Mouse (Mus musculus) gastrocnemius, postnatal 10 days (tissue): ENCODE results near the gene Ikzf4. TPM values are rescaled to one million over a fixed set of nuclear protein-coding genes. Genes with fewer than 3 reads are reported as not detected.

Experiments used
- DNase-seq: peaks from one replicate; pipeline ENCODE4 v3.0.0; 2021; ENCODE audit warnings: mixed read lengths
- microRNA-seq, 2 experiments: library from miRNA; unstranded; fragments of <30 nt; microRNA quantifications; one replicate each; pipeline ENCODE4 v1.2.0; 2021
- total RNA-seq, 2 experiments: library from RNA; stranded (reverse); gene quantifications; 2 replicates each; pipeline ENCODE4 v1.2.3; 2021

The Ikzf4 gene
- total RNA-seq, 2 experiments from 2014 or later = 0.54 to 0.63 TPM

DNA sequence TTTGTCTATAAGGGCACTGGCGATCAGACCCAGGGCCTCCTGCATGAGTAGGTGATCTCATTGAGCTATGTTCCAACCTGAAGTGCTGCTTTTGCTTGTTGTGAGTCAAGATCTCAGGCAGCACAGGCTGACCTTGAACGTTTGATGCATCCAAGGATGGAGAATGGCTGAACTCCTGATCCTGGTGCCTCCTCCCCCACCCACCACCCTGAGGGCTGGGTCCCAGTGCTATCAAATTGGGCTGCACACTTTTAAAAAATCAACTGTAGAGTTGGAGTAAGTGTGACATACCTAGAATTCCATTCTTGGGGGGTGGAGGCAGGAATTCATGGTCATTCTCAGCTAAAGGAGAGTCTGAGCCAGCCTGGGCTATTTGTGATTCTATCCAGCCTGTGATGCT is 39.3 kb downstream of the Ikzf4 start:
- DNase-seq = no peak

DNA sequence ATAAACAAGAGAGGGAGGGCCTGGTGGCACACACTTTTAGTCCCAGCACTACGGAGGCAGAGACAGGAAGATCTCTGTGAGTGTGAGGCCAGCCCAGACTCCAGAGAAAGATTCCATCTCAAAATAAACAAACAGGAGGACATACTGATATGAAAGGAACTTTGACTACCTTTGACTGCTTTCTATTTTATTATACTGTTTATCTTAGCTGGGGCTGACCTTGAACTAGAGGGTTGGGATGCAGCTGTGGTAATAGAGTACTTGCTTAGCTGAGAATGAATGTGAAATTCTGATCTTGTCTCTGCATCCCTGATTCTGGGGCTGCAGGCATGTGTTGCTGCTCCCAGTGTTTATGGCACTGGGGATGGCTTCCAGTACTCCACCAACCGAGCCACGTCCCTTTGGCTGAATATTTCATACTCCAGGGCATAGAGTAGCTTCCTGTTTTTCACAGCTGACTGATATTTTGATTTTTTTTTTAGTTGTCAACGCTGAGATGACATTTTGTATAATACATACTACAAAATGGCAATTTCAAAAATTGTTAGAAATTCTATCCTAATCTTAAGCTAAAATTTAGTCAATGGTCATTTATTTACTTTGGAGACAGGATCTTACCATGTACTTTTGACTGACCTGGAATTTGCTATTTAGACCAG is 43.2 kb downstream of the Ikzf4 start:
- DNase-seq = no peak

DNA sequence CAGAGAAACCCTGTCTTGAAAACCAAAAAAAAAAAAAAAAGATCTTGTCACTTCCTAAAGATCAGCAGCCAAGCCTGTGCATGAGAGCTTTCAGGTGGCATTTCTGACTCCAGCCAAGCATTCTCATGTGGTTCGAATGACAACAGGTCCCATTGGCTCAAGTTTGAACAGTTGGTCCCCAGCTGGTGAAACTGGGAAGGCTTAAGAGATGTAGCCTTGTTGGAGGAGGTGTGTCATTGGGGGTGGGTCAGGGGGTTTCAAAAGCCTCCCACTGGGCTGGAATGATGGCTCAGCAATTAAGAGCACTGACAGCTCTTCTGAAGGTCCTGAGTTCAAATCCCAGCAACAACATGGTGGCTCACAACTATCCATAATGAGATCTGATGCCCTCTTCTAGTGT is 44.3 kb downstream of the Ikzf4 start:
- no peak for DNase-seq

DNA sequence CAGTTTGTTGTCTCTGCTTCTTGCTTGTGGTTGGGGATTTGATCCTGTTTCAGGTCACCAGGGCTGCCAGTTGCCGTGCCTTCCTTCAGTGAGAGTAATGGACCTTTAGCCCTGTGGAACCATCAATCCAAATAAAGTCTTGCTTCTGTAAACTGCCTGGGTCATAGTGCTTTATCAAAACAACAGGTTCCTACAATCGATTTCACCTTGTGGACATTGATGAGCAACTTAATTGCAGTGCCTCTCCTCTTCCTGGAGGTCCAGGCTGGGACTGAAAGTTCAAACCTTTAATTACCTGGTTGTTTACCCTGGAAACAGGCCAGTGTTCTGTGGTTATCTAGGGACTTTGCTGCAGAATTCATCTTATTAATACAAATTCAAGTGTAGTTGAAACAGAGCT is 47.3 kb downstream of the Ikzf4 start:
- DNase-seq = no peak

DNA sequence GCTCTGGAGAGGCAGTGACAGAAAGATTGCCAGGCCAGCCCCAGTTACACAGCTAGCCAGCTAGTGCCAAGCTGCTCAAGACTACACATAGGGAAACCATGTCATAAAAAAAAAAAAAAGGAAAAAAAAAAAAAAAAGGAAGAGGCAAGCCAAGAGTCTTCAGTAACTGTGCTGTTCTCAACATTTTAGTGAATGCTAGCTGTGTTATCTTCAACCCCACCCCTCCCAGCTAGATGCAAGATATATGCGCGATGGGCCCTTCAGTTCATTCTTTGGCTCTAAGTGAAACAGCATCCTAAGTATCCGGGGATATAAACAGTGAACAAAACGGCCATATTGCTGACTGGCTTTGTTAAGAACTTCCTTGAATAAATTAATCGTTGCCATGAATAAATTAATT is 53.0 kb downstream of the Ikzf4 start:
- DNase-seq = no peak

DNA sequence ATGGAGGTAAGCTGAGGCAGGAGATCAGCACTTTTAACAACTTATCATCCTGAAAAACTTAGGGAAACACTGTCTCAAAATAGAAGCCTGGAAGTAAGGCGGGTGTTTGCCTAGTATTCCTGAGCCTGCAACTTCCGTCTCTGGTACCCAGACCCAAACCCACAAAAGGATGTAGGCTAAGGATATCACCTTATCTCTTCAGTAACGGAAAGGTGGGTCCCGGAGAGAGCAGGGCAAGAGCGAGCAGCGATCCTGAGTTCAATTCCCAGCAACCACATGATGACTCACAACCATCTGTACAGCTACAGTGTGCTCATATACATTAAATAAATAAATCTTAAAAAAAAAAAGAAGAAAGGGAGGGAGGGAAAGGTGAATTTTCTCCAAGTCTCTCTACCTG is 54.4 kb downstream of the Ikzf4 start:
- DNase-seq = no peak

DNA sequence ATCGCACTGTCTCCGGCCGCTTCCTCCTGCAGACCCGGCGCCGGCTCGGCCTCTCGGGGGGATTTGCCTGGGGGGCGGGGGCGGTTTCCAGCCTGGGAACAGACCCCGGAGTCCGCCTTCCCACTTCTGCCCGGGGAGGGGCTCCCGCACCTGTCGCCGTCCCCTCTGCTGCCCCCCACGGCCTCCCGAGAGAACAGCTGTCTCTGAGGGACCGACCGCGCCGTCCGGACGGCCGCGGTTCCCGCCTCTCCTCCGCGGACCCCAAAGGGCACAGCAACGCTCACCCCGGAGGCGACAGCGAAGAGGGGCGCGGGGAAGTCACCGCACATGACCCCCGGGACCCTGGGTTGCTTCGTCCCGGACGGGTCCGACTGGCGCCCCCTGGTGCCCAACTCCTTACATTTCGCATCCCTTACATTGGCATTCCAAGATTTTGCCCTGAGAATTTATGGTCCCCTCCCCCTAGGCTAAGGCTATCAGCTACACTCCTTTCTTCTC is 55.5 kb downstream of the Ikzf4 start:
- DNase-seq = peak; percentile 70

DNA sequence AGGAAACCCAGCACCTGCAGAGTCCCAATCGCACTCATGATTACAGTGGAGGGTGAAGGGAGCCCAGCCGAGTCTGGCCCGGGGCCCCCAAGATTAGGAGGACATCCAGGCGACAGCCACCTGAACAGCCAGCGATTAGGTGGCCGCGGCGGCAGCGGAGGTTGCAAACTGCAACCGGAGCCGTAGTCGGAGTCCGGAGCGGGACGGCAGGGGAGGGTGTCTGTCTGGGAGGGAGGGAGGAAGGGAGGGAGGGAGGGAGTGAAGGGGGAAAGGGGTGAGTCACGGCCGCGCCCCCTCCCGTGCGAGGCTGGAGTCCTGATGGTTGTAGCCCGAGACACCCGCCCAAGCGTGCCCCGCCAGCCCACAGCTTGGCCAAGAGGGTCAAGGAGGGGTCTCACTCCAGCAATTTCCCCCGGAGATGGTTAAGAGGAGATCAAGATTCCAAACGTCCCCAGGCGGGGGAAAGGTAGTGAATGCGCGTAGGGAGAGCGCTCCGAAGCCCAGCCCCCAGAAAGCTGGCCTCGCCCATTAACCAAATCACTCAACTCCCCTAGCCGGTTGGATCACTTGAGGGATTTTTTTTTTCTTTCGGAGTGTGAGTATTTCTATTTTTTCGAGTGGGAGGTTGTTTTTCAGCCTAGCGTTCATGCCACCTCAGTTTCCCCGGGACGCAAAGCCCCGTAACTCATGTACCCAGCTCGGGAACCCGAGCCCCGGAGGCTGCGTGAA is 56.2 kb downstream of the Ikzf4 start, which contains the start of gene Erbb3:
Gene Erbb3, minus strand, starts transcription at position 189 of the 729 bp plus-strand sequence.
- DNase-seq = peak; percentile 53

DNA sequence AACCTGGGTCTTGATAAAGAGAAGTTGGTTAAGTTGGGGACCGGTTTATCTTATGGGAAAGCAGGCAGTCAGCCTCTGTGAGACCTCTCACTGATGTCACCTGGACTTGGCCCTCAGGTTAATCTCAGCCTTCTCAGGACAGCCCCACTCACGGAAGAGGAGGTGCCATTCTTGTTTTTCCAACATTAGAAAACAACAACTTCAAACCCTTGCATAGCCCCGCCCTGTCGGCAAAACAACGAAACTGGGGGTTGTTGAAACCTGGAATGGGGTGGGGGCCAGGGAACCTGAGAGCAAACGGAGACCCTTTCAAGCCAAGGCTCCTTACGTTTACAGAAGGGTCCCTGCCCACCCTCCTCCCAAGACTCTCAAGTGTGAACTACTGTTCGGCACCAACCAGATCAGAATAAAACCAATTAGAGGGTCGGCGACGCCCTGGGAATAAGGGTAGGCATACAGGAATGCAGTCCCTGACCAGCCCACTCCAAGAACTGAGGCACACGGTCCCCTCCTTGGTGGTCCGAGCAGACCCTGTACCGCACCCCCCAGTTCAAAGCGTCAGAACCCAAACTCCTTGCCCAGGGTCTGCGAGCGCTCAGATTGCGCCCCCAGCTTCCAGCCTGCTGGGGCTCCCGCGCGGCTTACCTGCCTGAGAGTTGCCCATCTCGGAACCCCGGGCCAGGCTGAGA is 56.9 kb downstream of the Ikzf4 start:
- DNase-seq = no peak

DNA sequence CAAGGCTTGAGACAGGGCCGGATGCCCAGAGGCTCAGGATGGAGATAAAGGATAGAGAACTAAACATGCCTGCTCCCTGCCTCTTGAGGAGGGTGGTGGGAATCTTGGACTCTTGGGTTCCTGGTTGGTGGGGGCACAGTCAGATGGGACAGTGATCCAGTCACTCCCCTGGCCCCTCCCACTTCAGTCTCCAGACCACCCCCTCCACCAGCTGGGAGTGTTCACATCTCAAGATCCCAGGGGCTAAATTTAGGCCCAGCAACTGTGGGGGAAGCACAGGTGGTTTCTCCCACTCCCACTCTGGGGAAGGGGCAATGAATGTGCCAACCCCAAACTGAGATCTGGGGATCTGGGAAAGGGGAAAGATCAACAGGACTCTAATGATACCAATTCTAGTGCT is 57.7 kb downstream of the Ikzf4 start:
- no peak for DNase-seq

DNA sequence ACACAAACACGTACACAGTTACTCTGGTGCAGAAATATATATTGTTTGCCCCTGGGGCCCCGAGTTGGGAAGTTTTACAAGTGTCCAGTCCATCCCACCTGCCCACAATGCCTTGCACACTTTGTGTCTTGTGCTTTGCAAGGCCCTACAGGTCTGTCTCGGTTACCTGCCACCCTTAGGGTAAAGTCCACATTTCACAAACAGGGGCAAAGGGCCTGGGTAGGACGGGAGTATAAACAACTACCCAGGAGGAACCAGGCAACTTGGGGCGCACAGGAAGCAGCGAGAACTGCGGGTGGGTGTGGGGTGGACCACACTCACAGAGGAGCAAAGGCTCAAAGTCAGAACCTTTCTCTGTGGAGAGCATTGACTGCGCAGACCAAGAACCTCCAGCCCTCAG is 58.1 kb downstream of the Ikzf4 start:
- DNase-seq = no peak

DNA sequence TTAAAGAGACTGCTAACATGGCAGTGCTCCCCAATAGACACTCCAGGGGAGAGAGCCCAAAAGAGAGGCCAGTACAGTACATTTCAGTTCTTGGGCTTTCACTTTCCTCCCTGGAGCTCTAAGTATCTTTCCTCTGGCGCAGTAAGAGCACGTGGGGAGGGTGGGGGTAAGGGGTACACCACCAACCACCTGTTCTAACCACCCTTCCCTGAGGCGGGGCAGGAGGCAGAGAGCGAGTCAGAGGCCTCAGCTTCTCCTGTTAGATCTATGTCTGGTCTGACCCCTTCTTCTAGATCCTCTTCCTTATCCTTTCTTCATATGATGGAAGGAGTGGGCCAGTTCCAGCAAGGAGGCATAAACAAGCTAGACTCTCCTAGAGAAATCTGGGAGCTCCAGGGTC is 58.7 kb downstream of the Ikzf4 start:
- no peak for DNase-seq

DNA sequence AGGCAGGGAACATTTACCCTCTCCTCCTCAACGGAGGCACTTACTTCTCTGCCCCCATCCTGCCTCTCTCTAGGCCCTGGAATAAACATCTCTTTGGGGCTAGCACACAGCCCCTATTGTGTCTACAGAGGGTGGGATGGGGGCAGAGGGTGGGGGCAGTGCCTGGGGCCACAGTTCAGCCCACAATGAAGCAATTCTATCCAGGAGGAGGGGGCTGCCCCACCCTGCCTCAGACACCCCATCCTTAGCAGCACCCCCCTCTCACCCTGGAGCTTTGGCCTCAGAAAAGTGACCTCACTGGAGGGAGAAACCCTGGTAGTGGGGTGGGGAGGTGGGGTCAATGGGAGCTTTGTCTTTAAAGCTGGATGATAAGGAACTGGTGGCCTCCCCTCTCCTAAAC is 59.2 kb downstream of the Ikzf4 start:
- DNase-seq = no peak

DNA sequence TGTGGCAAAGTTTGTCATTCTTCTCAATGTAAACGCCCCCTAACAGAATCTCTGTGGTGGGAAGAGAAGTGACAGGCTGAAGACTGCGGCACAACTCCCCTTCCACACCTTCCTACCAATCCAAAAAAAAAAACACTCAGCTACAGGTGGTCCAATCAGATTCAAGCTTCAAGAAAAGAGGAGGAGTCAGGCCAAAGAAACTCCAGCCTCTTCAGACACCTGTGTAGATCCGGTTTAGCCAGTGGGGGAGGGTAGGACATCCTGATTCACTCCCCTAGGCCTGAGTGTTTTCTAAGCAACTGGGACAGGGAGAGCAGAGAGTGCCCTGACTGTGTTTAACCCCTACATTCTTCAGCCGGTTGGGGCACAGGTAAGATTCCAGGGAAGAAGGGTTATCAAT is 61.4 kb downstream of the Ikzf4 start:
- DNase-seq = no peak

DNA sequence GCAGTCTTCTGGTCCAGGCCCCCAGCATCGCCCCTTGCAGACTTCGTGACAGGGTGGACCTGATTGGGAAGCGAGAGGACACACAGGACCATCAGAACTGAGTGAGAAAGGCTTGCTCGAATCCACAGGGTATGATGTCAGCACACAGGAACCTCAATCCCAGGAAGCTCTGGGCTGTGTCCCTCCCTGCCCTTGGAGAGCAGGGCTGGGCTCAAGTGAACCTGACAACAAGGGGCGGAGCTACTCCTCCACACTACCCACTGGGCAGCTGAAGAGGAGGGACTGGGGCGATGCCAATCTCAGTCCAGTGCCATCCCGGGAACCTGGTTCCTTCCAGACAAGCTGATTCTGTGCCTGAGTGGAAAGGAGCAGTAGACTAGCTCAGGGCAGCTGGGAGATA is 62.1 kb downstream of the Ikzf4 start:
- DNase-seq = peak; percentile 53

Small RNA genes within 50 kb of the gene (microRNA-seq; reads per million reads assigned to microRNA genes)
- 0.32 to 0.75 reads per million in 2 experiments for gene Mir6917

Other genes with a start within 250 kb of the Ikzf4 start
- gene Slc39a5, start 244.8 kb downstream of the Ikzf4 start, total RNA-seq = not detected
- 10 to 100 TPM; 50.7 to 51.3 TPM for gene Nabp2, start 234.5 kb downstream of the Ikzf4 start, total RNA-seq
- gene Rnf41, start 234.3 kb downstream of the Ikzf4 start, total RNA-seq = 10 to 100 TPM; 16.4 to 19.1 TPM
- 10 to 100 TPM; 47.0 to 62.8 TPM for gene Smarcc2, start 186.7 kb downstream of the Ikzf4 start, total RNA-seq
- 100 to 1,000 TPM; 305 to 356 TPM for gene Myl6, start 151.8 kb downstream of the Ikzf4 start, total RNA-seq
- 100 to 1,000 TPM in 1 of 2 experiments, 10 to 100 TPM in 1; 68.8 to 101 TPM for gene Myl6b, start 147.3 kb downstream of the Ikzf4 start, total RNA-seq
- 10 to 100 TPM; 22.5 to 30.4 TPM for gene Esyt1, start 120.1 kb downstream of the Ikzf4 start, total RNA-seq
- gene Zc3h10, start 98.2 kb downstream of the Ikzf4 start, total RNA-seq = 1 to 10 TPM; 5.2 to 6.3 TPM
- 1,000 to 10,000 TPM; 1,962 to 2,082 TPM for gene Rpl41, start 96.7 kb downstream of the Ikzf4 start, total RNA-seq
- gene Pa2g4, start 80.0 kb downstream of the Ikzf4 start, total RNA-seq = 10 to 100 TPM; 65.8 to 72.9 TPM
- gene Erbb3, start 56.3 kb downstream of the Ikzf4 start, total RNA-seq = 1 to 10 TPM; 7.7 to 9.0 TPM
- 100 to 1,000 TPM; 637 to 651 TPM for gene Rps26, start 19.2 kb downstream of the Ikzf4 start, total RNA-seq
- 10 to 100 TPM in 1 of 2 experiments, 1 to 10 TPM in 1; 9.3 to 11.0 TPM for gene Suox, start 28.1 kb upstream of the Ikzf4 start, total RNA-seq
- 10 to 100 TPM; 82.7 to 83.2 TPM for gene Rab5b, start 50.3 kb upstream of the Ikzf4 start, total RNA-seq
- 1 to 10 TPM; 2.1 to 2.4 TPM for gene Pmel, start 58.2 kb upstream of the Ikzf4 start, total RNA-seq
- gene Cdk2, start 59.0 kb upstream of the Ikzf4 start, total RNA-seq = 10 to 100 TPM; 14.0 to 18.8 TPM
- gene Dgka, start 98.9 kb upstream of the Ikzf4 start, total RNA-seq = 1 to 10 TPM; 7.1 to 8.8 TPM
- 10 to 100 TPM; 13.7 to 14.9 TPM for gene Pym1, start 101.9 kb upstream of the Ikzf4 start, total RNA-seq
- gene Mmp19, start 144.9 kb upstream of the Ikzf4 start, total RNA-seq = 1 to 10 TPM; 2.8 to 3.8 TPM
- 10 to 100 TPM; 28.9 to 34.6 TPM for gene Dnajc14, start 158.1 kb upstream of the Ikzf4 start, total RNA-seq
- gene Tmem198b, start 158.4 kb upstream of the Ikzf4 start, total RNA-seq = 10 to 100 TPM in 1 of 2 experiments, 1 to 10 TPM in 1; 7.4 to 10.8 TPM
- gene Sarnp, start 171.3 kb upstream of the Ikzf4 start, total RNA-seq = 10 to 100 TPM; 45.3 to 45.4 TPM
- gene Ormdl2, start 175.7 kb upstream of the Ikzf4 start, total RNA-seq = 1 to 10 TPM; 7.5 to 8.8 TPM
- 1 to 10 TPM; 8.2 to 9.5 TPM for gene Gdf11, start 245.7 kb upstream of the Ikzf4 start, total RNA-seq